8 mouse cellular contexts compared by ENCODE assay signal in genomic region chr1:58195541-58195940, GRCm38 (mm10). TPM values are rescaled to one million over a fixed set of nuclear protein-coding genes. Genes with fewer than 3 reads are reported as not detected.
DNase-seq lines count a peak whose midpoint lies in the region; ATAC-seq and TF ChIP-seq lines count a peak whose summit lies in the region.
"Had no signal": no experiment of that assay in that cellular context is flagged by ENCODE, and none has a peak within 500 bp of the region (broad histone marks: within the 10 kb centered on the region; RNA-seq: fewer than 3 reads in every experiment).

No protein-coding gene starts in this region.

- H3K9me3 ChIP-seq in intestine, postnatal 0 days (ENCODE audit: control insufficient read depth) = no peaks in the 10 kb centered on the region
- H3K9me3 ChIP-seq in midbrain, postnatal 0 days (ENCODE audit: low read length) = no peaks in the 10 kb centered on the region

- ATAC-seq in CD4-positive, CD25-positive, alpha-beta regulatory T cell, adult 4 months = peak; percentile 86
- peak; percentile 31; the same call in 1 of the 2 replicates for ATAC-seq in intestine, postnatal 0 days
- no peak for ATAC-seq in midbrain, postnatal 0 days (ENCODE audit: low FRiP score)

- H3K4me1 ChIP-seq in intestine, postnatal 0 days (replicated peaks; ENCODE audit: control insufficient read depth, insufficient read depth, low read length) = no peaks in the 10 kb centered on the region
- no peaks in the 10 kb centered on the region; the same call in 1 of the 2 replicates for H3K4me1 ChIP-seq in midbrain, postnatal 0 days (ENCODE audit: insufficient read depth, low read length)

- peak; percentile 43 to 49 for DNase-seq in B cell, adult 2 months
- DNase-seq in midbrain, postnatal 0 days (ENCODE audit: low spot score) = no peak
- DNase-seq in left cerebral cortex, postnatal 10 days (ENCODE audit: extremely low spot score in 1 of 2, low spot score in 2 of 2) = no peak
- no peak for DNase-seq in adrenal gland, postnatal 4 days (ENCODE audit: low spot score in 2 of 2)
- DNase-seq in gastrocnemius, postnatal 10 days = no peak
- DNase-seq: kidney, adult 2 months had no signal

- intact Hi-C loops in left cerebral cortex, postnatal 10 days (cut with DNase I) = no loop called here

- H3K27me3 ChIP-seq in intestine, postnatal 0 days (replicated peaks; ENCODE audit: control insufficient read depth, insufficient read depth, low read length) = no peaks in the 10 kb centered on the region
- H3K27me3 ChIP-seq in midbrain, postnatal 0 days (ENCODE audit: insufficient read depth, low read length) = no peaks in the 10 kb centered on the region

- 15% methylated on average over 10 of the region's 10 CpGs for WGBS in intestine, postnatal 0 days
- 18% methylated on average over 10 of the region's 10 CpGs for WGBS in midbrain, postnatal 0 days

- H3K27ac ChIP-seq in intestine, postnatal 0 days (ENCODE audit: low read depth, low read length) = no peak overlapping the region
- no peak overlapping the region for H3K27ac ChIP-seq in midbrain, postnatal 0 days (ENCODE audit: low read depth, low read length)

- no peak overlapping the region for H3K9ac ChIP-seq in intestine, postnatal 0 days (ENCODE audit: low read depth, low read length)
- no peak overlapping the region for H3K9ac ChIP-seq in midbrain, postnatal 0 days (replicated peaks; ENCODE audit: low read length, poor library complexity, severe bottlenecking)

- no peak overlapping the region for H3K4me3 ChIP-seq in intestine, postnatal 0 days (ENCODE audit: low read depth, low read length)
- no peak overlapping the region for H3K4me3 ChIP-seq in midbrain, postnatal 0 days (ENCODE audit: low read depth, low read length)

- no peaks in the 10 kb centered on the region for H3K36me3 ChIP-seq in intestine, postnatal 0 days (ENCODE audit: control insufficient read depth, insufficient read depth)
- no peaks in the 10 kb centered on the region for H3K36me3 ChIP-seq in midbrain, postnatal 0 days (ENCODE audit: insufficient read depth, low read length)

- H3K4me2 ChIP-seq in intestine, postnatal 0 days (replicated peaks; ENCODE audit: low read depth) = no peak overlapping the region
- H3K4me2 ChIP-seq in midbrain, postnatal 0 days (ENCODE audit: low read depth, low read length, poor library complexity, severe bottlenecking) = 0 out of 2 replicates have a peak overlapping the region, but pooled peaks have one; percentile 12

- no peak for TF ChIP-seq CTCF in intestine, postnatal 0 days (IDR thresholded peaks at IDR 0.05; ENCODE audit: low read depth)
- TF ChIP-seq CTCF in midbrain, postnatal 0 days (IDR thresholded peaks at IDR 0.05) = no peak

RNA-seq across cellular contexts. Expression of gene Aox4, which starts 14.7 kb away (rescaled TPM):
- under 1 TPM in 1 of 2 experiments, not detected in 1; 0.24 TPM for polyA plus RNA-seq in CD4-positive, CD25-positive, alpha-beta regulatory T cell, adult 4 months (2017; shearing (Covaris generic))
- polyA plus RNA-seq in intestine, postnatal 0 days (2015; fragmentation: Nextera tagmentation; extraction: Ambion mirVana) = not detected in 2 replicates
- total RNA-seq in midbrain, postnatal 0 days (2014; rRNA removed) = 0.05 and 0.71 TPM in 2 replicates
- polyA plus RNA-seq in midbrain, postnatal 0 days (2015; fragmentation: Nextera tagmentation; extraction: Ambion mirVana) = 0.21 and 0.45 TPM in 2 replicates
- 10 to 100 TPM; 13.1 to 13.3 TPM for total RNA-seq in left cerebral cortex, postnatal 10 days (2021)
- total RNA-seq in adrenal gland, postnatal 4 days (2021) = under 1 TPM; 0.06 to 0.25 TPM
- total RNA-seq in gastrocnemius, postnatal 10 days (2021) = 1 to 10 TPM in 1 of 2 experiments, under 1 TPM in 1; 0.26 to 1.4 TPM

Comparison
In these comparisons a context has a peak if more than half of its experiments do, and no peak if none do; other contexts are left out.
1. DNase-seq: peak in B cell, adult 2 months (2 of 2); none in midbrain, postnatal 0 days (single experiment), left cerebral cortex, postnatal 10 days (0 of 2), adrenal gland, postnatal 4 days (0 of 2) and gastrocnemius, postnatal 10 days (single experiment).